Mouse (Mus musculus) cerebellum, postnatal 14 days (tissue): ENCODE measurements at regions not wholly inside any gene's neighbourhood (a gene's known extent, or its start where the extent isn't known, plus 50 kb on each side); places are given as distances from the start of the nearest gene placed in this dataset.

Experiments
- DNase-seq, 2 experiments: peaks; one replicate each; pipeline ENCODE4 v3.0.0; 2021; ENCODE audit warnings: mixed read lengths in 2 of 2

- DNase-seq: peak; percentile 43 to 63
Measured at GRCm38 (mm10) chr5:79558491-79558890, 1461.4 kb upstream of the Adgrl3 start.

DNA sequence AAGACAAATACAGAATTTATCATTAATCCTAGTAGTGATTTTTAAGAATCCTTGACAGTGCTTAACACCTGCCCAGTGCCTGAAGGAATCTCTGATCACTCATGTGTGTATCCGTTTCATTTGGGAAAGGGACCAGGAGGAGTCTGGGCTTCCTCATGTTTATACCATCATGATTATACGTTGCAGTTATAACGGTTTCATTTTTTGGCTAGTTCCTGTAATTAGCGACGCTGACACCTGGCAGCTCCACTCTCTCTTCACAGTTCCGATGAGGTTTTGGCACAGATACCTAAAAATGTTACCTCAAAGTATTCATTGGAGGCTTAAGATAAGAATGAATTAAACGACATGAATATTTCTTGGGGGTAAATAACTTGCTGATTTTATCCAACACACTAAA lies 1431.2 kb upstream of the Adgrl3 start:
- DNase-seq: peak; percentile 2 to 4
